Mouse (Mus musculus) heart, adult 11 months (tissue): ENCODE results near the gene Ppl.
A peak's percentile ranks its signal among the peaks of the same experiment; 100 is the strongest.

ENCODE experiments used
- DNase-seq: peaks from one replicate; pipeline ENCODE4 v3.0.0; 2022

Ppl gene

DNA sequence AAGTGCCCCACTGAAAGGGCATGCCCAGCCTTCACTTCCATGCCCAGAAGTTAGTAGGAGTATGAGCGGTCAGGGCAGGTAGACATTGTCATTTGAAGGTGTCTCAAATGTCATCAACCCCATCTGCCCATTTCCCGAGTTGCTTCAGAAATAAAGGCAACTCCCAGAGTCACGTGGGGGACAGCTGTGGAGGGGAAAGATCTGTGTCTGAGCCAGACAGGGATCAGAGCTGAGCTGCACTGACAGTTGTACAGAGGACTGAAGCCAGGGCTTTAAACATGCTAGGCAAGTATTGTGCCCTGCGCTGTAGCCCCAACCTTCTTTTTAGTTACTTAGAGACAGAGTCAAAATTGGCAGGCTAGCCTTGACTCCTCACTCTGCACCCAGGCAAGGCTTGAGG lies 12.4 kb downstream of the Ppl start:
- DNase-seq: no peak

- no peak for DNase-seq
Observed at GRCm38 (mm10) chr16:5119385-5119784, 12.8 kb downstream of the Ppl start.

DNA sequence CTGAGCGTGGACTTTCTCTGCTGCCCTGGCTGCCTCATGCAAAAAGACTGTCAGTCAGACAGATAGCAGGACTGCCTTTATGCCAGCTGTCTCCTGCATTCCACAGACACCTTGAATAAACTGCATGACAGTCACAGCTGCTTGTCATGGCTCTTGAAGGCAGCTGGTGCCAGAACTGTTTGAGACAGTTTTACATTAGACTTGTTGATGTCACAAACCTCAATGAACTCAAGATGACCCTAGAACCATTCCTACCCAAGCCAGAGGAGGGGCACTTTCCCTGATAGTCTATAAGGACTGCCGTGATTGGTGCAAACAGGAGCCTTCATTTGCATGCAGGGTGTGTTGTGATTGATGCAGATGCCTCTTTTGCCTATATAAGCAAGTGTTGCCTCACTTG lies 18.6 kb downstream of the Ppl start:
- DNase-seq: no peak

DNA sequence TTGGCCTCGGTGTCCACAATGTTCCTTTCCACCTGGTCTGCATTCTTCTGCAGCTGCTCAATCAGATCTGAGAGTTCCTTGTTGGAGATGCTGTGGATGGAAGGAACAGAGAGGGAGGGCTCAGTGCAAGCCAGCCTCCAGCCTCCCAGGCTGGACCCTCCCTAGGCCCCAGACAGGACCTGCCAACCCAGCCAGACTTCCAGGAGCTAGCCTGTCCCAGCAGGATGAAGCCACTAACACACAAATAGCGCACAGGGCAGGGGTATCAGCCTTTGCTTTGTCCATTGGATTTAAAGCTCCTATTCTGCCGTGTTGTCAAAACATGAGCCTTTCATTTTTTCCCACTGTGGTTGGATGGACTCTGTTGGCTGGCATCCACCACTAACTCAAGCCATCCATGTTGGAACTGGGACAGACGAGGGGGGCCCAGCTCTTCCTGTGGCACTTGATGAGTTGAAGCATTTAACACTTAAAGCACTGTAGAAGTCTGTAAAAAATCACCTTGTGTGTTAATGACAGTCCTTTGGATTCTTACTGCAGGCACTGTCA lies 19.1 kb downstream of the Ppl start:
- DNase-seq: no peak

DNA sequence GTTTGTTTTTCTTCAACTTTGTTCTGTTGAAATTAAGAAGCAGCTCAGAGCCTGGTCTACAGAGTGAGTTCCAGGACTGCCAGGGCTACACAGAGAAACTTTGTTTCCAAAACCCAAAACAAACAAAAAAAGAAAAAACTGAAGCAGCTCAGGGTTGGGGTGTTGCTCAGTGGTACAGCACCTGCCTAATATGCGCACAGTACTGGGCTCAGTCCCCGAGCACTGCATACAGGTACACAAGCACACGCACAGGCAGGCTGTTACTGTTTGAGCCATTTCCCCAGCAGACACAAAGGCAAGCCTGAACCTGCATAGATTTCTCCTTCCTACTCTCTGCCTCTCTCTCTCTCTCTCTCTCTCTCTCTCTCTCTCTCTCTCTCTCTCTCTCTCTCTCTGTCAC lies 21.2 kb downstream of the Ppl start:
- no peak for DNase-seq

DNA sequence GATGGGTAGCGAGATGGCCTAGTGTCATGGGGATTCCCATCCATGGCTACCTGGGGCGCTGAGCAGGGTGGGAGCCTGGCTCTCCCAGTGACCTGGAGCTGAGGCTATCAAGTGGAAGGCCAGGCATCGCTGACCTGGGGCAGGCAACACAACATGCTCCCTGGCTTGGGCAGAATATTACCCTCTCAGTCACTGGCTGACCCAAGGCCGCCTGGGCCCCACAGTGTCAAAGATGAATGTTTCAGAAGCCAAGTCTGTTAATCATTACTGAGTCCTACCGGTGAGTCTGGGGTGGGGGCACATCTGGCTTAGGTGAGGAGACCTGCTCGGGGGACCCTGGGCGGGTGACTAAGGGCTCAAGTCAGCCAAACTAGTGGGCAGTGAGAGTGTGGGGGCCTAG lies 22.3 kb downstream of the Ppl start:
- no peak for DNase-seq

DNA sequence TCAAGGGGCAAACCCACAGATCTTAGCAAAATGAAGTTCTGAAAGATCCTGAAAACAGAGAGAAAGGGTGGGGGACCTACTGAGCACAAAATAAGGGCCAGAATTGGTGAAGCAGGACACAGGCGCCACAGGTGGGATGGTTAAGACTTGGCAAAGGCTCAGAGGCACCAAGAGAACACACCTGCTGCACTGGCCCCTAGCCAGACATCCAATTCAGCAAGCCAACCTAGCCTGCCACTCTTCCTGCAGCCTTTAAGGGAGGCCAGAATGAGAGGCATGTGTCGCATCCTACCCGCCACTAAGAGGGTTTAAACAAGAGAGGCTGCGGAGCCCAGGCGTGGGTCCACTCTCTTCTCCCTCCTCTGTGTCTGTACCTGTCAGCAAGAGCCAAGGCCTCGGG lies 31.2 kb downstream of the Ppl start:
- no peak for DNase-seq

- DNase-seq: no peak
Observed at GRCm38 (mm10) chr16:5096504-5096903, 35.7 kb downstream of the Ppl start.

- DNase-seq: no peak
Observed at GRCm38 (mm10) chr16:5093285-5093684, 38.9 kb downstream of the Ppl start.

- DNase-seq: peak; percentile 89
Observed at GRCm38 (mm10) chr16:5089021-5089420, 43.2 kb downstream of the Ppl start.

- peak; percentile 69 for DNase-seq
Observed at GRCm38 (mm10) chr16:5086179-5086578, 46.0 kb downstream of the Ppl start.

GRCm38 (mm10) chr16:5085196-5085595 lies 47.0 kb downstream of the Ppl start:
- DNase-seq: peak; percentile 88

- no peak for DNase-seq
Observed at GRCm38 (mm10) chr16:5074341-5074740, 57.9 kb downstream of the Ppl start.

- DNase-seq: peak; percentile 82
Observed at GRCm38 (mm10) chr16:5071974-5072373, 60.2 kb downstream of the Ppl start.

- DNase-seq: peak; percentile 94
Observed at GRCm38 (mm10) chr16:5070321-5070720, 61.9 kb downstream of the Ppl start.

GRCm38 (mm10) chr16:5063472-5063871 lies 68.7 kb downstream of the Ppl start:
- no peak for DNase-seq

DNA sequence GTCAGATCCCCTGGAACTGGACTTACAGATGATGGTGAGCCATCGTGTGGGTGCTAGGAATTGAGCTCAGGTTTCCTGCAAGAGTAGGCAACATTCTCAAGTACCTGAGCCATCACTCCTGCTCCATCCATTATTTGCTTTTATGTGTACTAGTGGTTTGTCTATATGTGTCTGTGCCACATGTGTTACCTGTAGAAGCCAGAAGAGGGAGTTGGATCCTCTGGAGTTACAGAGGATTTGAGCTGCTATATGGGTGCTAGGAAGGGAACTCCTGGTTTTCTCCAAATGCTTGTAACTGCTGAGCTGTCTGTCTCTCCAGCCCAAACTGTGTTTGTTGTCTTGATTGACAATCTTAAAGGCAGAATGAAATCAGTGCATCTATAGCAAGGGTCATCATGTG lies 74.1 kb downstream of the Ppl start:
- no peak for DNase-seq

- no peak for DNase-seq
Observed at GRCm38 (mm10) chr16:5050251-5051110, 81.7 kb downstream of the Ppl start.

DNA sequence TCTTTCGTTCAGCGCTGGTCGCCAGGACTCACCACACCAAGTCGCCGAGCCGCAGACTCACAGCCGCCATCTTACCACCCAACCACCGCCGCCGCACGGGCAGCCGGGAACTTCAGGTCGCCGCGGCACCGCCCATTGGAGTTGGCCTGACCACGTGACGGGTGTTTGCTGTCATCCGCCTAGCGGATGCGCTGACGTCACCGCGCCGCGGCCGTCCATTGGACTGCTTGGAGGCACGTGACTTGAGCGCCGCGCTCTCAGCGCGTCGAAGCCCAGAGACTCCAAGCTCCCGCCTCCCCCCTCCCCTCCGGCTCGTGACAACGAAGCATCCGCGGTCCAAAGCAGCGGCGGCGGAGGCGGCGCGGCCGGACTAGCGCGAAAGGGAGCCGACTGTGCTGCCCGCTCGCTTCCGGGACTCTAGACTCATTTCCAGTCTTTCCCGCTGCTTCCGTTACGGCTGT lies 82.4 kb downstream of the Ppl start, which contains the start of the genes Glyr1 and Ubn1:
Gene Glyr1 (minus strand): TSS at position 90 of the 461 bp plus-strand sequence.
Gene Ubn1 (plus strand): TSS at position 284 of the 461 bp plus-strand sequence.
- peak; percentile 100 for DNase-seq

DNA sequence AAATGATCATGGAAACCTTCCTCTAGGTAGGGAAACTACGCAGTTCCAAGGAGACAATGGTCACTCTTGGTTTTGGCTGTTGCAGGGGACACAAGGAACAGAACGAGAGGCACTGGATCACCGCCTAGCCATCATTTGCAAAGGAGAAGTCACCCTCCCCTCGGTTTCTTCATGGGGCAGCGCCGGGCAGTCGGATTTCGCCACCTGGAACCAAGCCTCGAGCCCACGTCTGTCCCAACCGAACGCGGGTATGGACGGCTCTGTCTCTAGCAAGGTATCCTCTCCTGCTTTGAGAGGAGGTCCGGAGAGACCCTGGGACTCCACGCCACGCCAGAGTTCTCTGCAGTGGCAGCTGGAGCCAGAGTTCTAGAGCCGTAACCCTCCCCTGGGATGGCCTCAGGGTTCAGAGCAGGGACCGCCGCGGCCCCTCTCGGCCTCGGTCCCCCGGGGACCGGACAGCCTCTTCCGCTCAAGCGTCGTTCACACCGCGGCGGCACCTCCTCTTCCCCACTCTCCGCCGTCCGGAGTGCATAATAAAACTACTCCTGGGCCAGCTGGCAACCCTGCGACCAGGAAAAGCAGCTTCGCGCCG lies 82.9 kb downstream of the Ppl start:
- no peak for DNase-seq

- DNase-seq: no peak
Observed at GRCm38 (mm10) chr16:5045322-5045721, 86.9 kb downstream of the Ppl start.

DNA sequence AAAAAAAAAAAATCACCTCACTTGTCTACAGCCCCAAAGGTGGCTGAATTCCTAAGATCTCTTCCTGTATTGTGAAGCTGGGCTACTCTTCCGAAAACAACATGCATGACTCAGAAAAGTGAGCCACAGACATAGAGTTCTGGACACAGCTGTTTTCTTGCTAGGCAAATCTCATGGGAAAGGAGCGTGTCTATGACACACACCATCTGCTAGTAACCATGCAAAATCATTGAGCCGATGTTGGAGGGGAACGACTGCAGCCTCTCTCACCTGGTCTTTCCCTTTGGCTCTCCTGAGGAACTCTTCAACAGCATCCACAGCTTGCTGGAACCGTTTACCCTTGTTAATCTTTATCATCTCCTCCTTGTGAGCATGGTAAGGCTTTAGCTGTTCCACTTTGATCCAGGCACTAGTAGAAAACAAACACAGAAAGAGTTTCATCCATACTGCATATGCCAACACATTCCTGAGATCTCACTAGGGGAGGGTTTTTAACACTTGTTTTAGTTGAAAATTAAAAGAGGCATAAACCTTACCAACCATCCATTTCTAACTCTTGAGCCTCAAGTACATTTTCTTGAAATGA lies 95.5 kb downstream of the Ppl start:
- DNase-seq: peak; percentile 96
